Mouse (Mus musculus) stomach, postnatal 0 days (tissue): ENCODE data around the gene Sept7. TPM values are rescaled to one million over a fixed set of nuclear protein-coding genes. Genes with fewer than 3 reads are reported as not detected.

ENCODE experiments used
- ATAC-seq: fragments of 200-750 bp; cut with Nextera tagmentation; 2 replicates; pipeline ENCODE4 v1.8.0; 2017; ENCODE audit not compliant: low FRiP score, low TSS enrichment
- DNase-seq: peaks from one replicate; pipeline ENCODE4 v3.0.0-alpha.2; 2016; ENCODE audit warnings: low spot score
- H3K27ac ChIP-seq: fragments of 300-500 bp; sonication (generic); replicated peaks from 2 replicates; pipeline ENCODE4 v1.5.1; 2014; ENCODE audit warnings: mild to moderate bottlenecking, control low read depth
- H3K27me3 ChIP-seq: fragments of 300-500 bp; sonication (generic); 2 replicates; pipeline ENCODE4 v1.6.1; 2014; ENCODE audit warnings: low read length; ENCODE audit not compliant: control insufficient read depth, insufficient read depth
- H3K36me3 ChIP-seq: fragments of 300-500 bp; sonication (generic); 2 replicates; pipeline ENCODE4 v1.6.1; 2014; ENCODE audit warnings: low read length, mixed read lengths; ENCODE audit not compliant: control insufficient read depth, insufficient read depth
- H3K4me1 ChIP-seq: fragments of 300-500 bp; sonication (generic); replicated peaks from 2 replicates; pipeline ENCODE4 v1.6.1; 2014; ENCODE audit warnings: antibody characterized with exemption; ENCODE audit not compliant: control insufficient read depth, insufficient read depth
- H3K4me2 ChIP-seq: fragments of 300-500 bp; sonication (generic); replicated peaks from 2 replicates; pipeline ENCODE4 v1.6.1; 2014; ENCODE audit warnings: low read depth, mild to moderate bottlenecking, control low read depth, moderate library complexity
- H3K4me3 ChIP-seq: fragments of 300-500 bp; sonication (generic); 2 replicates; pipeline ENCODE4 v1.5.1; 2014; ENCODE audit warnings: low read depth, low read length, control low read depth
- H3K9ac ChIP-seq: fragments of 300-500 bp; sonication (generic); 2 replicates; pipeline ENCODE4 v1.6.1; 2014; ENCODE audit warnings: mild to moderate bottlenecking, low read length, control low read depth, mixed read lengths
- H3K9me3 ChIP-seq: fragments of 300-500 bp; sonication (generic); 2 replicates; pipeline ENCODE4 v1.6.1; 2016; ENCODE audit warnings: low read length; ENCODE audit not compliant: control insufficient read depth
- CTCF ChIP-seq: IDR thresholded peaks from 2 replicates; pipeline ENCODE4 v1.5.1; 2016; ENCODE audit warnings: antibody characterized with exemption, low read depth, mild to moderate bottlenecking, moderate library complexity
- EP300 ChIP-seq: optimal IDR thresholded peaks from 2 replicates; pipeline ENCODE3; 2016; ENCODE audit warnings: antibody characterized with exemption
- WGBS: fragments of 180-500 bp; shearing (Covaris S2); extraction: QIAGEN DNeasy Blood & Tissue Kit; methylation state at CpG from one replicate; pipeline ENCODE4 v1.1.7; 2014; 5-methylcytosine and 5-hydroxymethylcytosine counted together
- polyA plus RNA-seq: library from polyadenylated mRNA; unstranded; fragments of >200 nt; fragmentation: Nextera tagmentation; extraction: Ambion mirVana; gene quantifications from 2 replicates; pipeline ENCODE4 v1.2.1, GENCODE M21; 2015

The Sept7 gene
- polyA plus RNA-seq, 1 experiment from 2014 or later: 175 TPM

DNA sequence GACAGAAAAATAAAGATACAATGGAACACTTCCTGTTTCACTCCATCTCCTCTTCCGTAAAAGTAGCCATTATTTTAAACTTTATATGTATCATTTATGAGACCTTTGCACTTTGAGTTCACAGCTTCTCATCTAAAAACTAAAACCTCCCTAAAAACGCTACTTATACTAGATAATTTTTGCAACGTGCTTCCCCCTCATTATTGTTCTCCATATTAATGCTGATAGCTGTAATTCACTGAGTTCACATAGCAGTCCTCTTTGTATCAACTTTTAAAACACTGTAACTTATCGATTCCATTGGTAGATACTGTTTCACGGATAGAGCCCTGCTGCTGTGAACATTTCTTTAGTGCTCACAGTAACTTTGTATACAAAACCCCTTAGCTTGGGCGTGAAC lies 1.1 kb upstream of the Sept7 start:
- WGBS: 2% methylated on average over 6 of the region's 6 CpGs
- no peaks in the 10 kb centered on the region for H3K36me3 ChIP-seq
- DNase-seq (no peak), ATAC-seq (no peak)
- peak overlapping the region; percentile 80 for H3K9ac ChIP-seq
- peak overlapping the region; percentile 100 for H3K4me3 ChIP-seq
- H3K27ac ChIP-seq: peak overlapping the region; percentile 99
- H3K27me3 ChIP-seq: no peaks in the 10 kb centered on the region
- H3K9me3 ChIP-seq: no peaks in the 10 kb centered on the region
- H3K4me1 ChIP-seq: 0 out of 2 replicates have a peak, but pooled peaks cover 2% of the 10 kb centered on the region
- TF ChIP-seq EP300 (no peak), CTCF (no peak)
- H3K4me2 ChIP-seq: peak overlapping the region; percentile 62

DNA sequence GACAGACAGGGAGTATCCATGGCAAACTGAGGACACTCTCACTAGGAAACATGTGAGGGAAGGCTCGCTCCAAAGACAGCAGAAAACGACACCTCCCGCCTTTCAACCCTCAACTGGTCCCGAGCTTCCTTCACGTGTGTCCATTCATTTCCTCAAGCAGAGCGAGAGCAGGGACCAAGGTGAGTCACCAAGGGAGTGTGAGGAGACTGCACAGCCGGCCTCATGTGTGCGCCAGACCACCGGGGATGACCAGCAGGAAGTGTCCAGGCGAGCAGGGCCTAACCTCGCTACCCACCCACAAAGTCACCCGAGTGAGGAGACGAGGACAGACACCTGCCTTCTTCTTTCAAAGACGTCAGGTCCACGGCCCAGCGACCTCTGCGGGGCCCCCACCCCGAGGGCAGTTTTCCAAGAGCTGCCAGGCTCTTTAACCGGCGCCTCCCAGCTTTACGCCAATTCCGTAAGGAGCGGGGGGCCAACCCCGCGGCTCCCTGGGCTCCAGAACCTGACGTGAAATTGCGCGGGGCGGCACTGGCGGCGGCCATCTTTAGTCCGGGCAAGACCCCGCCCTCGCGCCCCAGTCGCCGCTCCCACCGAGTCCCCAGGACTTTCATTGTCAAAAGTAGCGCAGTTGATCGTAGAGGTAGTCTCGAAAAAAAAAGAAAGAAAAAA lies 492 bp upstream of the Sept7 start:
- under 1% methylated on average over 41 of the region's 41 CpGs for WGBS
- H3K4me1 ChIP-seq: 0 out of 2 replicates have a peak, but pooled peaks cover 2% of the 10 kb centered on the region

DNA sequence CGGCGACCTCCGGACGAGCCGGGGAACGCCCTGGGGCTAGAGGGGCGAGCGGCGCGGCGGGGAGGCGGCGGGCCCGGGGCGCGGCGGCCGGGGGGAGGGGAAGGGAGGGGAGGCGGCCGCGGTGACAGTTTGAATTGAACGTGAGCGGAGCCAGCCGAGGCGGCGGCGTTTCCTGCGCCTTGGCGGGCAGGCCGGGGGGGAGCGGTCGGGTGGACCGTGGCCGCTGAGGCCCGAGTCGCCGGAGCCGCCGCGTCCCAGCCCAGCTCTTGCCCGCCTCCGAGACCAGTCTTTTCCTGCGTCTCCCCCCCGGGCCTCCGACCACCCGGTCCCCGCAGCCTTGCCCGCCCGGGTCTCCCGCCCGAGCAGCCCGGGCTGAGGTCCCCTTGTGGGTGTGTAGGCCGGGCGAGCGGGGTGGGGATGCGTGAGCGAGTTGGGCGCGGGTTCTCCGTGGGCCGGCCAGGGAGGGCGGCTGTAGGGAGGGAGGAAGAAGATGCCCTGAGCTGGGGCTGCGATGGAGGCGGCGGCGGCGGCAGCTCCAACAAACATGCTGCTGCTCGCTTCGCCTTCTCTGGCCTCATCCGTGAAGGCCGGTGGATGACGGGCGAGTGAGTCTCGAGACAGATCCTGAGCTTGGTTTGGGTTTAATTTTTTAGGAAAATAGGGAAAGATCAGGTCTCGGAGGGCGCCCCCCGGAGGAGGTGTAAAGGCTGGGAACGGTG lies 679 bp downstream of the Sept7 start:
- H3K4me3 ChIP-seq: peak overlapping the region; percentile 100
- peak overlapping the region; percentile 56 for H3K4me2 ChIP-seq
- ATAC-seq (peak; percentile 50), DNase-seq (peak; percentile 71)
- 0% methylated on average over 37 of the region's 78 CpGs for WGBS
- 0 out of 2 replicates have a peak, but pooled peaks cover 2% of the 10 kb centered on the region for H3K4me1 ChIP-seq
- peak overlapping the region; percentile 99 for H3K27ac ChIP-seq
- no peaks in the 10 kb centered on the region for H3K27me3 ChIP-seq
- peak overlapping the region; percentile 99 for H3K9ac ChIP-seq
- no peaks in the 10 kb centered on the region for H3K9me3 ChIP-seq
- TF ChIP-seq EP300 (no peak), CTCF (peak; percentile 65)
- no peaks in the 10 kb centered on the region for H3K36me3 ChIP-seq

More for the DNA sequence above, 492 bp upstream of the Sept7 start:
- no peak for TF ChIP-seq EP300
- TF ChIP-seq CTCF: no peak
- Histone ChIP-seq H3K9me3 (no peaks in the 10 kb centered on the region), H3K36me3 (no peaks in the 10 kb centered on the region), H3K27me3 (no peaks in the 10 kb centered on the region), H3K9ac (peak overlapping the region; percentile 80), H3K27ac (peak overlapping the region; percentile 99), H3K4me3 (peak overlapping the region; percentile 100), H3K4me2 (peak overlapping the region; percentile 62)
- DNase-seq (peak; percentile 92), ATAC-seq (peak; percentile 90)

DNA sequence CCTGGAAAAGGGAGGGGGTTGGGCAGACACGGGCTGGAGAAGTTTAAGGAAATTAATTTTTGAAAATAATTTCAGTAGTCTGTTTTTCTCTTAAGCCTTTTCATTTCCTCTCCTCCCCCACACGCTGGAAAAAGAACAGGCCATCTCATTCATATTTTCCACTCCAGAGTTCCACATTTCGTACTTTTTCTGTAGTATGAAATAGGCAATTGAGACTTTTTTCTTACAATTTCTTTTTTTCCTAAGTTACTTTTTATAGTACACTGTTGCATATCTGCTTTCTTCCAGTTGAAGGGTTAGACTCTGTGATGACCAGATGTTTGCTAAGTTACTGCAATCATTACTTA lies 1.2 kb downstream of the Sept7 start:
- ATAC-seq (no peak), DNase-seq (no peak)
- Histone ChIP-seq H3K27ac (peak overlapping the region; percentile 99), H3K9me3 (no peaks in the 10 kb centered on the region), H3K4me3 (peak overlapping the region; percentile 100), H3K9ac (peak overlapping the region; percentile 99), H3K36me3 (no peaks in the 10 kb centered on the region), H3K4me1 (0 out of 2 replicates have a peak, but pooled peaks cover 2% of the 10 kb centered on the region), H3K27me3 (no peaks in the 10 kb centered on the region), H3K4me2 (peak overlapping the region; percentile 56)
- 3% methylated on average over 3 of the region's 3 CpGs for WGBS
- TF ChIP-seq CTCF (no peak), EP300 (no peak)

DNA sequence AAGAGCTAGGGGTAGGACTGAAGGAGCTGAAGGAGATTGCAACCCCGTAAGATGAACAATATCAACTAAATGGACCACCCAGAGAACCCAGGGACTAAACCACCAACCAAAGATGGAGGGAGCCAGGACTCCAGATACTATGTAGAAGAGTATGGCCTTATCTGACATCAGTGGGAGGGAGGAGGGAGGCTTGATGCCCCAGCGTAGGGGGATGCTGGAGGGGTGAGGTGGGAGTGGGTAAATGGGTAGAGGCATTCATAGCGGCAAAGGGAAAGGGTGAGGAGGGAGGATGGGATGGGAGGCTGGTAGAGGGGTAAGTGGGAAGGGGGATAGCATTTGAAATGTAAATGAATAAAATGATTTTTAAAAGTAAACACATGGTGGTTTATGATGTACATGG lies 8.2 kb downstream of the Sept7 start:
- Histone ChIP-seq H3K27ac (no peak overlapping the region), H3K4me3 (no peak overlapping the region), H3K4me1 (no peaks in the 10 kb centered on the region), H3K4me2 (no peak overlapping the region), H3K9ac (no peak overlapping the region), H3K36me3 (no peaks in the 10 kb centered on the region), H3K9me3 (no peaks in the 10 kb centered on the region), H3K27me3 (no peaks in the 10 kb centered on the region)
- no peak for DNase-seq
- TF ChIP-seq EP300 (no peak), CTCF (no peak)
- no peak for ATAC-seq
- 88% methylated on average over 3 of the region's 3 CpGs for WGBS

DNA sequence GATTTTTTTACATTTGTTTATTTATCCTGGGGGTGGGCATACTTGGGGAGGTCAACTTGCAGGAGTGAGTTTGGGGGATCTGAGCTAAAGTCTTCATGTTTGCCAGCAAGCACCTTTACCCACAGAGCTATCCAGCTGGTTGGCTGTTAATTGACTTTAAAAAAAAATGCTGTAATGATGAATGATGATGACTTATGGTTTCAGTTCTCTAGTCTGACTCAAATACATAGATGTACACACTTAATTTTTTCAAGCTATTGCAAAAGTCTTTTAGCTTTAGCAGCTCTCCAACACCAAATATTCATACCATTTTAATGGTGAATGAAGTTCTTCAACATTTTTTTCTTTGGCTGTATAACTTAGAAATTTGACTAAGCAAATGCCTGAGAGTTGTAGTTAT lies 8.7 kb downstream of the Sept7 start:
- no peaks in the 10 kb centered on the region for H3K4me1 ChIP-seq
- H3K9me3 ChIP-seq: no peaks in the 10 kb centered on the region
- no peak overlapping the region for H3K27ac ChIP-seq
- no peak overlapping the region for H3K4me2 ChIP-seq
- no peaks in the 10 kb centered on the region for H3K27me3 ChIP-seq
- H3K36me3 ChIP-seq: no peaks in the 10 kb centered on the region
- TF ChIP-seq EP300 (no peak), CTCF (no peak)
- no peak overlapping the region for H3K4me3 ChIP-seq
- no peak overlapping the region for H3K9ac ChIP-seq
- no peak for DNase-seq
- ATAC-seq: no peak
